Mouse (Mus musculus): Measurements from ENCODE around the gene Hcn2. TPM values are rescaled to one million over a fixed set of nuclear protein-coding genes. Genes with fewer than 3 reads are reported as not detected.

The Hcn2 gene
- polyA plus RNA-seq, 2 experiments: 0.09 TPM; not detected in 1

DNA sequence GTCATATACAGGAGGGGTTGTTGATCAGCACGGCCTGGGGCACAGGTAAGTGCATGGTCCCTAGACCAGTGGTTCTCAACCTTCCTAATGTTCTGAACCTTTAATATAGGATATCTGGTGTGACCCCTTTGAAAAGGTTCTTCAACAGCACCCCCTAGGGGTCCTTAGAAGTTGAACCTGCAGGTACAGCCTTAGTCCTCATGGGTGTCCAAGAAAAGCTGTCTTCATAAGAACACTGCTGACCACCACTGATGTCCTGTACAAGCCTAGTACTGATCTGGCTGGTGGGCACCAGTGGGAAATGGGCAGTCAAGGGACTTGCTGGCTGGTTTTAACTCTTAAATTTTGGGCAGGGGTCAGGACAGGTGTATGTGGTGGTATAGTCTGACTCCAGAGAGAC is 4.4 kb upstream of the Hcn2 start:
- DNase-seq (ENCODE audit: low read depth in 3 of 3, low spot score in 3 of 3): peak; percentile 47 to 68 (median 55)

DNA sequence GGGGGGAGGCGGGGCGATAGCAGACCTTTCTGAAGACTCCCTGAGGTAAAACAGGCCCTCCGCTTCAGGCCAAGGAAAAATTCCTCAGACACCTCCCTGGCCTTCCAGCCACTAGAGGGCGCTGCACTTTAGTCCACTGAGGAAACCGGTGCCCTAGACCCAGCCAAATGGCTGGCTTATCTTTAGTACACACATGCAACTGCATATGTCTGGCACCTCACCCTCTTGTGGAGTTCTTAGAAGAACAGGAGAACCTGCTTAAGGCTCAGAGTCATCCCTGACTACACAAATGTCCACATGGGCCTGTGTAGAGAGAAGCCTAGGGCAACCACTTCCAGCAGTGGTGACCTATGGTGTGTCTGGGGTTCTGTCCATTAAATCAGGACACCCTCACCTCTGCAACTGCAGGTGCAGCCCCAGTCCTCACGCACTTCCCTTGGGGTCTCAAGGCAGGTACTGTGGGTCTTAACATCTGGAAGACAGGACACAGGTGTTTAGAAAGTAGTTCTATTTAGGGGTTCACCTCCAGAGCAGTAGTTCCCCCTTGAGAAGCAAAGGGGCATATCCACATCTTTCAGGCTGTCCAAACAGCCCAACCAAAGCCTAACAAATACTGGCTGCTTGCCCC is 3.8 kb upstream of the Hcn2 start:
- Histone ChIP-seq H3K9ac (replicated peaks) (peak overlapping the region; percentile 61), H3K27ac (peak overlapping the region; percentile 96), H3K4me1 (replicated peaks; ENCODE audit: control insufficient read depth in 2 of 2, insufficient read depth in 2 of 2, low read length in 1 of 2) (peaks cover 13 to 27% of the 10 kb centered on the region in 2 experiments), H3K4me3 (ENCODE audit: insufficient read depth in 1 of 2, low read depth in 2 of 2, low read length in 2 of 2) (peak overlapping the region in 1 of 2 experiments; percentile 5; a peak in 1 of 4 replicates), H3K4me2 (ENCODE audit: low read depth) (peak overlapping the region; percentile 61), H3K27me3 (ENCODE audit: control insufficient read depth, insufficient read depth, low read length) (peaks cover 31% of the 10 kb centered on the region), H3K9me3 (ENCODE audit: control insufficient read depth, low read length) (no peaks in the 10 kb centered on the region), H3K36me3 (replicated peaks; ENCODE audit: control insufficient read depth, insufficient read depth, low read depth) (peaks cover 53% of the 10 kb centered on the region)
- ATAC-seq (ENCODE audit: insufficient read depth) (peak; percentile 90), DNase-seq (ENCODE audit: low read depth in 3 of 3, low spot score in 3 of 3) (peak; percentile 92 to 94 (median 94))
- TF ChIP-seq EP300 (IDR thresholded peaks at IDR 0.05; ENCODE audit: low read depth) (peak; percentile 90), CTCF (IDR thresholded peaks at IDR 0.05; ENCODE audit: low read depth) (peak; percentile 95)
- WGBS (ENCODE audit: insufficient replicate concordance): 16% methylated on average over 4 of the region's 6 CpGs

More for the DNA sequence above, 4.4 kb upstream of the Hcn2 start:
- 93% methylated on average over 1 of the region's 1 CpGs for WGBS (ENCODE audit: insufficient replicate concordance)
- Histone ChIP-seq H3K4me2 (ENCODE audit: low read depth) (no peak overlapping the region; the same call in 1 of the 2 replicates), H3K4me1 (replicated peaks; ENCODE audit: control insufficient read depth in 2 of 2, insufficient read depth in 2 of 2, low read length in 1 of 2) (peaks cover 19 to 33% of the 10 kb centered on the region in 2 experiments), H3K4me3 (ENCODE audit: insufficient read depth in 1 of 2, low read depth in 2 of 2, low read length in 2 of 2) (no peak overlapping the region), H3K27me3 (ENCODE audit: control insufficient read depth, insufficient read depth, low read length) (peaks cover 25% of the 10 kb centered on the region), H3K9ac (replicated peaks) (no peak overlapping the region), H3K9me3 (ENCODE audit: control insufficient read depth, low read length) (no peaks in the 10 kb centered on the region), H3K27ac (peak overlapping the region; percentile 73), H3K36me3 (replicated peaks; ENCODE audit: control insufficient read depth, insufficient read depth, low read depth) (peaks cover 59% of the 10 kb centered on the region)
- TF ChIP-seq EP300 (IDR thresholded peaks at IDR 0.05; ENCODE audit: low read depth) (no peak), CTCF (IDR thresholded peaks at IDR 0.05; ENCODE audit: low read depth) (peak; percentile 52)
- ATAC-seq (ENCODE audit: insufficient read depth): peak; percentile 38

DNA sequence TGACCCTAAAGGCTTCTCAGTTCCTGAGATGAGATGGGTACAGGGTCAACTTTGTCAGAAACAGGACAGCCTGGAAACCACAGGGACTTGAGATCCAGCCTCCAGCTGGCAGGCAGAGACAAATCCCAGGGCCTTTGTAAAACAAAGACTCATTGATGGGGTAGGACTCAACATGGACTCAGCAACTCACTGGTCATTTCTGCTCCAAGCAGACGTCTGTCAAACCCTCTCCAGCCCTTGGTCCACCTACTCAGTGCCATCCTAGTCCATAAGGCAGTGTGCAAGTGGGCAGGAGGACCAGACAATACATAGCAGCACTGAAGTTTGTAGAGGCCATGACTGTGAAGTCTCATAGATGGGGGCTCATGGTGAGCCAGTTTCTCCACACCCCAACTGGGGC is 3.3 kb upstream of the Hcn2 start:
- Histone ChIP-seq H3K4me1 (replicated peaks; ENCODE audit: control insufficient read depth in 2 of 2, insufficient read depth in 2 of 2, low read length in 1 of 2) (peaks cover 11 to 24% of the 10 kb centered on the region in 2 experiments), H3K9ac (replicated peaks) (peak overlapping the region; percentile 61), H3K4me3 (ENCODE audit: insufficient read depth in 1 of 2, low read depth in 2 of 2, low read length in 2 of 2) (no peak overlapping the region; a peak in 1 of 4 replicates), H3K36me3 (replicated peaks; ENCODE audit: control insufficient read depth, insufficient read depth, low read depth) (peaks cover 47% of the 10 kb centered on the region), H3K27ac (peak overlapping the region; percentile 96), H3K9me3 (ENCODE audit: control insufficient read depth, low read length) (no peaks in the 10 kb centered on the region), H3K4me2 (ENCODE audit: low read depth) (peak overlapping the region; percentile 61), H3K27me3 (ENCODE audit: control insufficient read depth, insufficient read depth, low read length) (peaks cover 37% of the 10 kb centered on the region)
- DNase-seq (ENCODE audit: low read depth in 3 of 3, low spot score in 3 of 3): no peak
- 22% methylated on average over 1 of the region's 1 CpGs for WGBS (ENCODE audit: insufficient replicate concordance)
- no peak for TF ChIP-seq EP300 (IDR thresholded peaks at IDR 0.05; ENCODE audit: low read depth)
- TF ChIP-seq CTCF (IDR thresholded peaks at IDR 0.05; ENCODE audit: low read depth): no peak
- no peak for ATAC-seq (ENCODE audit: insufficient read depth)

DNA sequence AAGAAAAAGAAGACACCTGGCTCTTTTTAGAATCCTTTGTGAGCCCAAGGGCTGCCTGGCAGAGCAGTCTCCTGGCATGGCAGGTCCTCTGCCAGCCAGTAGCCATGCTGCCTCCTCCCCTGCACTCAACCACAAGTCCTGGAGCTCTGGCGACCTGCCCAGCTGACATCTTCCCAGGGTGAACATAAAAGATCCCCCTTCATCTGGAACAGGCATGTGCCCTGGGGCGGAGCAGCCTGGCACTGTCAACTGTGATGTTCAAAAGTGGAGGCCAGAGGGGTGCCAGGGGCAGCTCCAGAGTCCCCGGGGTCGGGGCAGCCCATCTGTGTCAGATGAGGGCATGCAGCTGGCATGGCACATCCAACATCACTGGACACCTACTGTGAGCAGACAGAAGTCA is 1.4 kb upstream of the Hcn2 start:
- WGBS (ENCODE audit: insufficient replicate concordance): 47% methylated on average over 4 of the region's 4 CpGs
- no peak overlapping the region for H3K4me3 ChIP-seq (ENCODE audit: insufficient read depth in 1 of 2, low read depth in 2 of 2, low read length in 2 of 2)
- no peak overlapping the region for H3K27ac ChIP-seq
- DNase-seq (ENCODE audit: low read depth in 3 of 3, low spot score in 3 of 3) (no peak), ATAC-seq (ENCODE audit: insufficient read depth) (no peak)
- no peak overlapping the region for H3K4me2 ChIP-seq (ENCODE audit: low read depth)
- no peak overlapping the region for H3K9ac ChIP-seq (replicated peaks)
- H3K9me3 ChIP-seq (ENCODE audit: control insufficient read depth, low read length): no peaks in the 10 kb centered on the region
- peaks cover 7 to 16% of the 10 kb centered on the region in 2 experiments for H3K4me1 ChIP-seq (replicated peaks; ENCODE audit: control insufficient read depth in 2 of 2, insufficient read depth in 2 of 2, low read length in 1 of 2)
- peaks cover 29% of the 10 kb centered on the region for H3K36me3 ChIP-seq (replicated peaks; ENCODE audit: control insufficient read depth, insufficient read depth, low read depth)
- H3K27me3 ChIP-seq (ENCODE audit: control insufficient read depth, insufficient read depth, low read length): peaks cover 45% of the 10 kb centered on the region
- no peak for TF ChIP-seq CTCF (IDR thresholded peaks at IDR 0.05; ENCODE audit: low read depth)
- no peak for TF ChIP-seq EP300 (IDR thresholded peaks at IDR 0.05; ENCODE audit: low read depth)

DNA sequence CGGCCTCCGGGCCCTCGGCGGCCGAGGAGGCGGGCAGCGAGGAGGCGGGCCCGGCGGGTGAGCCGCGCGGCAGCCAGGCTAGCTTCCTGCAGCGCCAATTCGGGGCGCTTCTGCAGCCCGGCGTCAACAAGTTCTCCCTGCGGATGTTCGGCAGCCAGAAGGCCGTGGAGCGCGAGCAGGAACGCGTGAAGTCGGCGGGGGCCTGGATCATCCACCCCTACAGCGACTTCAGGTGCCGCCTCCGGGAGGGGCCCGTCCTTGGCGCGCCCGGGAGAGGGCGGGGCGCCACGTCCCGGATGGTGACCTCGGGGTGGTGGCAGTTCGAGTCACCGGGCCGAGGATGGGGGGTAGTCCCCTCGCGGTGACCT is 538 bp downstream of the Hcn2 start:
- H3K36me3 ChIP-seq (replicated peaks; ENCODE audit: control insufficient read depth, insufficient read depth, low read depth): peaks cover 9% of the 10 kb centered on the region
- under 1% methylated on average over 41 of the region's 44 CpGs for WGBS (ENCODE audit: insufficient replicate concordance)
- H3K4me3 ChIP-seq (ENCODE audit: insufficient read depth in 1 of 2, low read depth in 2 of 2, low read length in 2 of 2): peak overlapping the region; percentile 48 to 50
- DNase-seq (ENCODE audit: low read depth in 3 of 3, low spot score in 3 of 3) (no peak), ATAC-seq (ENCODE audit: insufficient read depth) (no peak)
- H3K4me1 ChIP-seq (replicated peaks; ENCODE audit: control insufficient read depth in 2 of 2, insufficient read depth in 2 of 2, low read length in 1 of 2): peaks cover 7 to 16% of the 10 kb centered on the region in 2 experiments
- TF ChIP-seq EP300 (IDR thresholded peaks at IDR 0.05; ENCODE audit: low read depth): no peak
- no peak for TF ChIP-seq CTCF (IDR thresholded peaks at IDR 0.05; ENCODE audit: low read depth)
- no peak overlapping the region for H3K27ac ChIP-seq
- H3K27me3 ChIP-seq (ENCODE audit: control insufficient read depth, insufficient read depth, low read length): peaks cover 45% of the 10 kb centered on the region
- no peaks in the 10 kb centered on the region for H3K9me3 ChIP-seq (ENCODE audit: control insufficient read depth, low read length)
- H3K9ac ChIP-seq (replicated peaks): no peak overlapping the region
- peak overlapping the region; percentile 59 for H3K4me2 ChIP-seq (ENCODE audit: low read depth)
